Mouse (Mus musculus): ENCODE measurements around the gene Slc9a5. TPM values are rescaled to one million over a fixed set of nuclear protein-coding genes. Genes with fewer than 3 reads are reported as not detected.

The Slc9a5 gene
- not detected for polyA plus RNA-seq (2014; fragmentation: Illumina TruSeq; extraction: RNeasy Lipid Tissue Mini Kit (QIAGEN cat#74804); ENCODE audit: low read depth, low replicate concordance)

DNA sequence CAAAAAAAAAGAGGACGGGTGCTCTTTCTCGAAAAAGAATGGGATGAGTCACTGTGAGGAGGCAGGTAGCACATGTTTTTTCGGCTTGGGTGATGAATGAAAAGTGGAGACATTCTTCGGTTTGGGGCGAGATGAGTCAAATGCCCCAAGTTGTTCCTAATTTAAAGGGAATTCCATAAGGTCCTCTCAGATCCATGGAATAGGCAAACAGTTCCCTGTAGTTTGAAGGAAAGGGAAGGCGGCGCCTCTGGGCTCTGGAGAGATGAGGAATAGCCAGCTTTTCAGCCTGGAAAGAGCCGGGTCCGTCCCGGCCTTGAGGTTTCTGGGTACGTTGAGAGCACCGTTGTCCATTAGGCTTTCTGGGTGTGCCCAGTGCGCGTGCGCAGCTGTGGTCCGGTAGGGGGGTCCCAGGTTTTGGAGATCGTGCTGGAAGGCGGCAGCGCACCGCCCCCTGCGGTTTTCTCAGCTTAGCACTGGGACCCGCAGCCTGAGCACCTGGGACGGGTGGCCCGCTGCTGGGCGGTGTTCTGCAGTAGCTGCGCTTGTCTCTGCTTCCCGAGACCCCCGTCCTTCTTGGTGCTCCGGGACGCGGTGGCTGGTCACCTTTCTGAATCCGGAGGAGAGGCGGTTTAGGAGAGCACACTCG, at the start of gene Slc9a5:
Slc9a5 (plus strand) TSS at position 394 of the 646 bp plus-strand sequence.

GRCm38 (mm10) chr8:105305211-105306145, 43.2 kb upstream of the Slc9a5 start, which contains the start of gene Elmo3:
Gene Elmo3, plus strand, starts transcription at chr8:105305601.

GRCm38 (mm10) chr8:105326141-105326672, 22.4 kb upstream of the Slc9a5 start, which contains the start of the genes Lrrc29 and Tmem208:
Gene Lrrc29, minus strand, starts transcription at chr8:105326278.
Gene Tmem208, plus strand, starts transcription at chr8:105326354.

GRCm38 (mm10) chr8:105347428-105348221, 1.0 kb upstream of the Slc9a5 start, which contains the start of gene Fhod1:
Gene Fhod1, minus strand, starts transcription at chr8:105347953.

GRCm38 (mm10) chr8:105373032-105373431, 24.4 kb downstream of the Slc9a5 start, which contains the start of gene Plekhg4:
Gene Plekhg4, plus strand, starts transcription at chr8:105373274.

GRCm38 (mm10) chr8:105413391-105413790, 64.7 kb downstream of the Slc9a5 start, which contains the start of the genes Kctd19 and Lrrc36:
Gene Kctd19, minus strand, starts transcription at chr8:105413502.
Gene Lrrc36, plus strand, starts transcription at chr8:105413571.

Other genes starting within 250 kb of the Slc9a5 start
- not detected for gene Ces4a, start 217.0 kb upstream of the Slc9a5 start, polyA plus RNA-seq (2014; fragmentation: Illumina TruSeq; extraction: RNeasy Lipid Tissue Mini Kit (QIAGEN cat#74804); ENCODE audit: low read depth, low replicate concordance)
- 305 TPM for gene Cbfb, start 178.2 kb upstream of the Slc9a5 start, polyA plus RNA-seq (2014; fragmentation: Illumina TruSeq; extraction: RNeasy Lipid Tissue Mini Kit (QIAGEN cat#74804); ENCODE audit: low read depth, low replicate concordance)
- 70.0 TPM for gene D230025D16Rik, start 123.7 kb upstream of the Slc9a5 start, polyA plus RNA-seq (2014; fragmentation: Illumina TruSeq; extraction: RNeasy Lipid Tissue Mini Kit (QIAGEN cat#74804); ENCODE audit: low read depth, low replicate concordance)
- 1.6 TPM for gene B3gnt9, start 93.7 kb upstream of the Slc9a5 start, polyA plus RNA-seq (2014; fragmentation: Illumina TruSeq; extraction: RNeasy Lipid Tissue Mini Kit (QIAGEN cat#74804); ENCODE audit: low read depth, low replicate concordance)
- 1.2 TPM for gene Tradd, start 84.2 kb upstream of the Slc9a5 start, polyA plus RNA-seq (2014; fragmentation: Illumina TruSeq; extraction: RNeasy Lipid Tissue Mini Kit (QIAGEN cat#74804); ENCODE audit: low read depth, low replicate concordance)
- not detected for gene Fbxl8, start 84.2 kb upstream of the Slc9a5 start, polyA plus RNA-seq (2014; fragmentation: Illumina TruSeq; extraction: RNeasy Lipid Tissue Mini Kit (QIAGEN cat#74804); ENCODE audit: low read depth, low replicate concordance)
- gene Hsf4, start 79.0 kb upstream of the Slc9a5 start, polyA plus RNA-seq (2014; fragmentation: Illumina TruSeq; extraction: RNeasy Lipid Tissue Mini Kit (QIAGEN cat#74804); ENCODE audit: low read depth, low replicate concordance): not detected
- 1.4 TPM for gene Nol3, start 72.7 kb upstream of the Slc9a5 start, polyA plus RNA-seq (2014; fragmentation: Illumina TruSeq; extraction: RNeasy Lipid Tissue Mini Kit (QIAGEN cat#74804); ENCODE audit: low read depth, low replicate concordance)
- 0.70 TPM for gene 4931428F04Rik, start 59.0 kb upstream of the Slc9a5 start, polyA plus RNA-seq (2014; fragmentation: Illumina TruSeq; extraction: RNeasy Lipid Tissue Mini Kit (QIAGEN cat#74804); ENCODE audit: low read depth, low replicate concordance)
- not detected for gene Exoc3l, start 52.7 kb upstream of the Slc9a5 start, polyA plus RNA-seq (2014; fragmentation: Illumina TruSeq; extraction: RNeasy Lipid Tissue Mini Kit (QIAGEN cat#74804); ENCODE audit: low read depth, low replicate concordance)
- gene E2f4, start 51.2 kb upstream of the Slc9a5 start, polyA plus RNA-seq (2014; fragmentation: Illumina TruSeq; extraction: RNeasy Lipid Tissue Mini Kit (QIAGEN cat#74804); ENCODE audit: low read depth, low replicate concordance): 5.1 TPM
- gene Elmo3, start 43.2 kb upstream of the Slc9a5 start, polyA plus RNA-seq (2014; fragmentation: Illumina TruSeq; extraction: RNeasy Lipid Tissue Mini Kit (QIAGEN cat#74804); ENCODE audit: low read depth, low replicate concordance): 1.0 TPM
- gene Lrrc29, start 22.6 kb upstream of the Slc9a5 start, polyA plus RNA-seq (2014; fragmentation: Illumina TruSeq; extraction: RNeasy Lipid Tissue Mini Kit (QIAGEN cat#74804); ENCODE audit: low read depth, low replicate concordance): not detected
- gene Tmem208, start 22.5 kb upstream of the Slc9a5 start, polyA plus RNA-seq (2014; fragmentation: Illumina TruSeq; extraction: RNeasy Lipid Tissue Mini Kit (QIAGEN cat#74804); ENCODE audit: low read depth, low replicate concordance): 5.9 TPM
- 0.64 TPM for gene Fhod1, start 890 bp upstream of the Slc9a5 start, polyA plus RNA-seq (2014; fragmentation: Illumina TruSeq; extraction: RNeasy Lipid Tissue Mini Kit (QIAGEN cat#74804); ENCODE audit: low read depth, low replicate concordance)
- not detected for gene Plekhg4, start 24.4 kb downstream of the Slc9a5 start, polyA plus RNA-seq (2014; fragmentation: Illumina TruSeq; extraction: RNeasy Lipid Tissue Mini Kit (QIAGEN cat#74804); ENCODE audit: low read depth, low replicate concordance)
- not detected for gene Kctd19, start 64.7 kb downstream of the Slc9a5 start, polyA plus RNA-seq (2014; fragmentation: Illumina TruSeq; extraction: RNeasy Lipid Tissue Mini Kit (QIAGEN cat#74804); ENCODE audit: low read depth, low replicate concordance)
- gene Lrrc36, start 64.7 kb downstream of the Slc9a5 start, polyA plus RNA-seq (2014; fragmentation: Illumina TruSeq; extraction: RNeasy Lipid Tissue Mini Kit (QIAGEN cat#74804); ENCODE audit: low read depth, low replicate concordance): 1.2 TPM
- not detected for gene Tppp3, start 122.7 kb downstream of the Slc9a5 start, polyA plus RNA-seq (2014; fragmentation: Illumina TruSeq; extraction: RNeasy Lipid Tissue Mini Kit (QIAGEN cat#74804); ENCODE audit: low read depth, low replicate concordance)
- gene Zdhhc1, start 148.1 kb downstream of the Slc9a5 start, polyA plus RNA-seq (2014; fragmentation: Illumina TruSeq; extraction: RNeasy Lipid Tissue Mini Kit (QIAGEN cat#74804); ENCODE audit: low read depth, low replicate concordance): 1.7 TPM
- gene Hsd11b2, start 169.9 kb downstream of the Slc9a5 start, polyA plus RNA-seq (2014; fragmentation: Illumina TruSeq; extraction: RNeasy Lipid Tissue Mini Kit (QIAGEN cat#74804); ENCODE audit: low read depth, low replicate concordance): not detected
- gene Atp6v0d1, start 217.2 kb downstream of the Slc9a5 start, polyA plus RNA-seq (2014; fragmentation: Illumina TruSeq; extraction: RNeasy Lipid Tissue Mini Kit (QIAGEN cat#74804); ENCODE audit: low read depth, low replicate concordance): 22.7 TPM